Mouse (Mus musculus): Measurements from ENCODE around the gene Mphosph10.

GRCm38 (mm10) chr7:64391479-64391878, 589 bp downstream of the Mphosph10 start:
- TF ChIP-seq CTCF (IDR thresholded peaks at IDR 0.05; ENCODE audit: extremely low read depth, insufficient read depth, insufficient read length, insufficient replicate concordance) (no peak), POLR2A (IDR thresholded peaks at IDR 0.05; ENCODE audit: low read depth, low read length) (no peak)
